Mouse (Mus musculus): ENCODE measurements at regions not wholly inside any gene's neighbourhood (a gene's known extent, or its start where the extent isn't known, plus 50 kb on each side); places are given as distances from the start of the nearest gene placed in this dataset.

DNA sequence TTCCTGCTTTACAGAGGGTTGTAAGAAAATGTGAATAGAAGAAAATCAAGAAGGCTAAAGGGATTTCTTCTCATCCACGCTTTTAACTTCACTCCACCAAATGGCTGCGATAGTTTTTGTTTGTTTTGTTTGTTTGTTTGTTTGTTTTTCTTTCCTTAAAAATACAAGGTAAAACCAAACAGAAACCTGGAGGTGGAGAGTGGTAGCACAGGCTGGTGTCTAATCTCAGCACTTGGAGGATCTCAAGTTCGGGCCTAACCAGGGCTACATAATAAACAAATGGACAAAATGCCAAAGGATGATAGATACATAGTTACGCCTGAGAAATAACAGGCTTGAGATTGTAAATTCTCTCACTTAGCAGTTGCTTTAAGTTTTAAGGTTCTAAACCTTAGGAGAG, 50.8 kb upstream of the Mboat1 start:
- in situ Hi-C loops (cut with MboI, MseI) = loop anchor here (5.0 to 25.0 kb wide), 3 partner anchors 38 to 452 kb away; partner anchors contain the start of gene Uqcrfs1

DNA sequence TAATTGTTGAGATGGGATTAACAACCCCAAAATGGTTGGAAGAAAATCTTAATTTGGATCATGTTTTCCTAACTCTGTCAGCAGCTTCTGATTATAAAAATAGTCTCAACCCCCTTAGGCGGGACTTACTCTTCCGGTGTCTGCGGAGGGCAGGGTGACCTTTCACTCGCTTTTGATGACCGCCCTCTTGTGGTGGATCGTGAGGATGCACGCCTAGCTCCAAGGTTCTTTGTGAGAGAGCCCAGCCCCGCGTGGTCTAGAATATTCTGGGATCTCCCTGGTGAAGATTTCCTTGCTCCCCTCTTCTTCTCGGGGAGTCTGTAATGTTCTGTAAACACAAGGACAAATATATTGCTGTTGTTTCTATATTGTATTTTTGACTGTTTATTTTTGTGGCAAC, 51.3 kb upstream of the Mboat1 start:
- in situ Hi-C loops (cut with MboI, MseI) = loop anchor here (5.0 to 25.0 kb wide), 3 partner anchors 38 to 452 kb away; partner anchors contain the start of gene Uqcrfs1

DNA sequence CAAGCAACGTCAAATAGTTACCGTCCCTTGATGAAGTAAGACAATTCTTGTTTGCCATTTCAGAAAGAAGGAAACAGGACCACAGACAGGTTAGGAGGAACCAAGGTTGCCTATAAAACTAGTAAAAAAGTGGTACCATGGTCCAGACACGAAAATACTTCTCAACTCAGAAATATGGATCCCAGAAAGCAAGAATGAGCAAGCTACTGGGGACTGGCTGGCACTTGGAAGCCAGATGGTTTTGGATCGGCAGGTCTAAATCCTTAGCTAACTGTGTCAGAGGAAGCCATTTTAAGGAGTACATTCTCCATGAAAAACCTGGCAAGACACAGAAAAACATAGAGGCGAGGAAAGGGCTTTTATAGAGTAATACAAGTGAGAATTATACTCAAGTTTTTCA, 51.9 kb upstream of the Mboat1 start:
- in situ Hi-C loops (cut with MboI, MseI) = loop anchor here (5.0 to 25.0 kb wide), 3 partner anchors 97 to 453 kb away; partner anchors contain the start of genes E2f3 and Uqcrfs1

DNA sequence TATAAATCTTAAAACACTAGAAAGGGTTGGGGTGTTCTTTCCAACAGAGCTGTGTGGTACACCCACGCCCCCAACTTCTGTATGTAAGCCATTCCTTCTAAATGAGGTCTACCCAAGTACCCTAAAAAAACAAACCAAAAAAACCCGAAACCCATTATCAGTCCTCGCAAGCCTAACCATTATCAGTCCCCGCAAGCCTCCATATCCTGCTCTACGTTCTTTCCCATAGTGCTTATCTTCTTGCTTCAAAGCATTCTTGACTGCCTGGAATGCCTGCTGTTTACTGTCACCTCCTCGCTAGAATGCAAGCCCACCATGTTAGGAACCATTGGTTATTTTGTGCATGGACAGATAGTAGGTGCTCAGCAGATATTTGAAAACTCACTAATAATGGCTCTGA, 52.3 kb upstream of the Mboat1 start:
- in situ Hi-C loops (cut with MboI, MseI) = loop anchor here (5.0 to 25.0 kb wide), 3 partner anchors 97 to 453 kb away; partner anchors contain the start of genes E2f3 and Uqcrfs1

DNA sequence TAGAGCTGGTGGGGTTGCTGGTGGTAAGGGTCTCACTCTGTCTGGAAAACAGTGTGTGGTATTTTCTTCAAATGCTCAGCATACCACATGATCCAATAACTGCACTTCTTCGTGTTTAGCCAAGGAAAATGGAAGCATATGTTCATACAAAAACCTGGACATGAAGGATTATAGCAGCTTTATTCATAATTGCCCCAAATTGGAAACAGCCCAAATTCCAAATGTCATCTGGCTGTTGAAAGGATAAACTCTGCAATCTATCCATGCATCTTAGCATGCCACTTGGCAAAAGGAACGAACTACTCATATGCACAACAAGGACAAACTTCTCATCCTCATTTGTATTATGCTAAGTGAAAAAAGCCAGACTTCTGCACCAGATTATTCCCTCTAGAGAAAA, 53.5 kb upstream of the Mboat1 start:
- in situ Hi-C loops (cut with MboI, MseI) = loop anchor here (5.0 to 25.0 kb wide), 3 partner anchors 95 to 455 kb away; partner anchors contain the start of genes E2f3 and Uqcrfs1

DNA sequence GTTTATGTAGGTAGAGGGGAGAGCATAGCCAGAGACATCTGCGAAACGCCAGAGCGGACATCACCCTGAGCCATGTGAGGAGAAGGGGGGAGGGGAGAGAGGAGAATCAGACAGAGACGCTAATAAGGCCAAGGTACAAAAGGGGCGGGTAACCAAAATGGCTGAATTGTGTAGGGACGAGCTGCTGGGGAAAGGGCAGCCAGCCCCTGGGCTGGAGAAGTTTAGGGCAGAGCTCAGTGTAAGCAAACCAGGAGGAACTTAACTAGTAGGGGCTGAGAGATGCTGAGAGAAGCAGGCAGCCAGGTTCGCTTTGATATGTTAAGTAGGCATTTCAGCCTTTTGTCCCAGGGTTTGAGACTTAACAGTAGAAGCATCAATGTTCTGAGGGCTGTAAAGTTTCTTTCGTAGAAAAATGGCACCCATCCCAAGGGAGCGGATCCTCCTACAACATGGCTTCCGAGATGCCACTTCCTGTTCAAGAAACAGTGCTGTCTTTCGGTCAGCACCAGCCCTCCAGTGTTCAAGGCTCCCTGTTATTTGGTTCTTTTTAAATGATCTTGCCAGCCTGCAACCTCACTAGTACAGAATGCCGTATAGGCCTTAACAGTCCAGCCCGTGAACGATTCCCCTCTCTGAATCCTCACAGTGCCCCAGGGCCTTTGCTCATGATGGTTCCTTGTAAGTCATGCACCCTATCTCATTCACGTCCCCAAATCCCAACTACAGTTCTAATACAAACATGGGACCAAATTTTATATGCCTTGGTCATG, 55.4 kb upstream of the Mboat1 start:
- in situ Hi-C loops (cut with MboI, MseI) = loop anchor here (5.0 to 25.0 kb wide), 3 partner anchors 94 to 456 kb away; partner anchors contain the start of genes E2f3 and Uqcrfs1

DNA sequence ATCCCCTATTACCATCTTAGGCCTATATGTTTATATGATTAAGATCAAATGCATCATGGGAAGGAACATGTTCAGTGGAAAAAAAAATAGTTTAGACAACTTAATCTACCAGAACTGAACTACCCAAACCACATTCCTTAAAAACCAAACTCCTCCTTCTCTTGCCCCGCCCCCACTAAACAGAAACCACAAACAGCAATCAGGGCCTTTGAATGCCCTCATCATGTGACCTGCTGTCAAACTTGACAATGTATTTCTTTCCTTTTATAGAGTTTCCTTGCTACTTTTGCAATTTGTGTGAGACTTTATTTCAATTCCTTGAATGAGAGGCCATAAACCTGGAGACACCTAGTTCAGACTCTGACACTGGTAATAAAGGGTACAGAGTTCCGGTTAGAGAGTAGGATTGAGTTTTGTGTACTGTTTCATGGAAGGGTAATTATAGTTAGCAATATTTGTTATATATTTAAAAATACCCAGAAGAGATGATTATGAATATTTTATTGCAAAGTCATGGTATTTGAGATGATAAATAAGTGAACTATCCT, 61.7 kb upstream of the Mboat1 start:
- in situ Hi-C loops (cut with MboI, MseI) = loop anchor here (25.0 kb wide), 1 partner anchor 463 kb away; the partner anchor contains the start of gene Uqcrfs1

DNA sequence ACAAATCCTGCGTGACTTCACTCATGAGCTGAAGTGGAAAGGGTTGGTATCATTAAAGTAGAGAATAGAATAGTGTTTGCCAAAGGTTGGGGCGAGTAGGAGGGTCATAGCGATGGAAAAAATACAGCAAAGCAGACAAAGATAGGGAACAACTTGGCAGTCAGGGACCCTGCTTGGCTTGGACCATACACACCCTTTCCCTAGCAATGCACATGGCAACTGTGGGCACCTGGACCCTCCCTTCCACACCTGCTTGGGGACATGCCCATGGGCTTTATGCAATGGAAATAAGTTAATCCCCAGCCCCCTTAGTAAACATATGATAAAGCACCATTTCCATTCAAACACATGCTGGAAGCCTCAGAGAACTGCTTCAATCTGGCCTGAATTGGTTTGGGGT, 62.2 kb upstream of the Mboat1 start:
- in situ Hi-C loops (cut with MboI, MseI) = no loop called here

DNA sequence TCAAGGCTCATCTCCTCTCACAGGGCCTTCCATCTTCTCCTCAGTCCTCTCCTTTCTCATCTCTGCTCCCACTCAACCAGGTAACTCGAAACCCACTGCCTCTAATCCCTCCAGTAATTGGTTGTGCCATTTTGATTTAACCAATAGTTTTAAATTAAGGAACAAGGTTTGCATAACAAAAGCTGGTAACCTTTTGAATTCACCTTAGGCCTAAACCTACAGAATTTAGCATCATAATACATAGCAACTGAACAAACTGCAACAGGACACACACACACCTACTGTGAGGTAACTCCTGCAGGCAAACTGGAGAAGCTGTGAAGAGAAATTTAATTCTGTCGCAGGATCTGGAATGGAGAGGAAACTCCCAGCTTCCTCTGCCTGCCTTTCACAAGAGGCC, 66.9 kb upstream of the Mboat1 start:
- in situ Hi-C loops (cut with MboI, MseI) = no loop called here

DNA sequence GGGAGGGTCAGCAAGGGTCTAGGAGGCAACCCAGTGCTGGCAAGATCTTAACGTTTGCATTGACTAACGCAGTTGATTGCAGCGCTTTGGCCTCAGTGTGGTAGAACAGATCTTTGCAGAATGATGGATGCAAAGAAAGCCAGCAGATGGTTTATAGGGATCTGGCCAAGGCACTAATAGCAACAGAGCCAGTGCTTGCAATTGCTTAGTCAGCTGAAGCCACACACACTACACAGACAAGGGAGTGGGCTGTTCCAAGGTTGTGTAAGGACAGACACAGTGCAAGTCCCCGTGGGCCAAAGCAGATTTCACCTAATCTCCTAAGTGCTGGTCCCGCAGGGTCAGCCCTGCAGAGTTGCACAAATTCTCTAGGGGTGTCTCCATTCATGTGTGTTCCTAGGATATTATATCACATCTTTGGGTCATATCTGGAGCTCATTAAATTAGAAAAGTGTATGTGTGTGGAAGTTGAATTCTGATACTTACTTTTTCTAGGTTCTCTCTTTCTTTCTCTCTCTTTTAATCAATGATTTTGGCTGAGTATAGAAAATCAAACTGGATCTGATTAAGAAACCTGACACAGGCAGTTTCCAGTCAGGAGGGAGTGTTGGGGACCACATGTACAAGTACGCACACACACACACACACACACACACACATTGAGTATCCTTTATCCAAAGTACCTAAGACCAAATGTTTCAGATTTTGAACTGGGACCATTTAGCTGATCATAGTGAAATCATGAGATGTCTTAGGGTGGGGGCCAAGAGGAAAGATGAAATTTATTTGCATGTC, 68.5 kb upstream of the Mboat1 start:
- in situ Hi-C loops (cut with MboI, MseI) = no loop called here

DNA sequence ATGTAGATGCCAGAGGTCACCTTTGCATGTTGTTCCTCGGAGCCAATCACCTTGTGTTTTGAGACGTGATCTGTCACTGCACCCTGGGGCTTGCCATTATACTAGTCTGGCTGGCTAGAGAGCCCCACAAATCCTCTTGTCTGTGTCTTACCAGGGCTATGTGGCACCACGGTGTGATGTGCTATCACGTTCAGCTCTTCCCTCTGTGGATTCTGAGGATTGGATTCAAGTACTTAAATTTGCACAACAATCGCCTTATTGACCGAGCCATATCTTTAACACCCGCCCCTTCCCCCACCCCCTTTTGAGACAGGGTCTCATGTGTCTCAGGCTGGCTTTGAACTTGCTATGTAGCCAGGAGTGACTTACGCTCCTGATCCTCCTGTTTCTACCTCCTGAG, 70.8 kb upstream of the Mboat1 start:
- in situ Hi-C loops (cut with MboI, MseI) = no loop called here

DNA sequence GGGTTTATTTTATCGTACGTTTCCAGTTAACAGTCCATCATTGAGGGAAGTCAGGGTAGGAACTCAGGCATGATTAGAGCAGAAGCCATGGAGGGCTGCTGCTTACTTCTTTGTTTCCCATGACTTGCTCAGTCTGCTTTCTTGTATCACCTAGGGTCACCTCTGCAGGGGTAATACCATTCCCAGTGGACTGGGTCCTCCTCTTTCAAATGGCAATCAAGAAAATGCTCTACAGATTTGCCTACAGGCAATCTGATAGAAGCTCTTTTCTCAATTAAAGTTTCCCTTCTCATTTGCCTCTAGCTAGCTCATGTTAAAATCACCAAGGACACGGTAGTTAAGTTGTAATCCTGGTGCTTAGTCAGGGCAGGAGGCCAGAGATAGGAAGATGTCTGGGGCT, 72.5 kb upstream of the Mboat1 start:
- in situ Hi-C loops (cut with MboI, MseI) = no loop called here

DNA sequence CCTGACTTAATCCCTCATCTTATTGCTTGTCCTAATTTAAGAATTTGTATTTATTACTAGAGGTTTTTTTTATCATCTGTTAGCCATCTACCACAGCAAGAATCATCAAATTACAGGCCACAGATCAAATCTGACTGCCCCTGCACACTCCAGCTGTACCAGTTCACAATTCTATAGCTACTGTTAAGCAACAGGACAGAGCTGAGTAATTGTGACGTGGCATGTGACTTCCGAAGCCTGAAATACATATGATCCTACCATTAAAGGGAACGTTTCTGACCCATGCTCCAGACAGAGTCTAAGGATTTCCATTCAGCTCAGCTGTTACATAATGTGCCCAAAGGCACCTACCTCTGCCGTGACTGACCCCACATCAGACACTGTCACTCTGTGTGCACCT, 74.0 kb upstream of the Mboat1 start:
- in situ Hi-C loops (cut with MboI, MseI) = no loop called here

DNA sequence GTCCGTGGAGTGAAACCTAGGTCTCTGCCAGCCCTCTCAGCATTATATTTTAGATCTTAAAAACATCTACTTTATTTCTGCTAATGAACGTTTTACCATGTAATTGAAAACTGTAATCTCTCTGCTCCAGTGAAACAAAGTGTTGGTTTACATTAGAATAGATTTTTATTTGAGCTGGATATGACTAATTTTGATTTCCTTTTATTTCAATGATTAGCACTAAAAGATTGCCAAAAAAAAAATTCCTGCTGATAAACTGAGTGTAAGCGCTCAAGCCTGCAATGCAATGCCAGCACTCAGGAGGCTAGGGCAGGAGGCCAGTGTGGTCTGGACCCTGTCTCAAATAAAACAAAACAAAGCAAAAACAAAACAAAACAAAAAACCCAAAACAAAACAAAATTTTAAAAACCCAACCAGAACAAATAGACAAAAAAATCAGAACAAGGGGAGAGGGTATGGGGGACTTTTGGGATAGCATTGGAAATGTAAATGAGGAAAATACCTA, 69.3 kb upstream of the E2f3 start:
- in situ Hi-C loops (cut with MboI, MseI) = no loop called here

DNA sequence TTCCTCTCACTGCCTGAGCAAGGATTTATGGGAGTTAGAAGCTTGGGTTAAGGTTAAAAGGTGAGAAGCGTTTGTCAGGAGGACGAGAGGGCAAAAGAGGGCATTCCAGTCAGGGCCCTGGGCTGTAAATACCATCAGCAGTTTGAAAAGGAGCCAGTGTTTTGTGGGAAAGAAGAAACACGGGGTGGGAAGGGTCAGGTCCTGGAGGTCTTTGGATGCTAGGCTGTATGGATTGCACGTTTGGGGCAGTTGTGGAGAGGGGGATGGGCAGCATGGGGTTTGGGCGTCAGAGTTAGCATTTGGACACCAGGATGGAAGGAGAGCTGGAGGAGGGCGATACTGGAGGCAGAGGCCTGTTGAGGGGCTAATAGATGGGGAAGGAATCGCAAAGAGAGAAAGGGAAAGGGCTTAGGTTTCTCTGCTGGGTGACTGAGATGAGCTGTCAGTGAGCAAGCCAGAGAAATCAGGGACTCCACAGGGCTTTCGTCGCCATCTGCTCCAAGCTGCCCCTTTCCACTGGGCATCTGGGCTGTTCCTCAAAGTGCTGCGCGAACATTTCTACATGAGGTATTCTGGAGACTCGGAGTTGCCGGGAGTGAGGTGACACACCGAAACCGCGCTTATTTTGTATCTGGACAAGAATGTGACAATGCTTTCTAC, 66.2 kb upstream of the E2f3 start:
- in situ Hi-C loops (cut with MboI, MseI) = no loop called here

DNA sequence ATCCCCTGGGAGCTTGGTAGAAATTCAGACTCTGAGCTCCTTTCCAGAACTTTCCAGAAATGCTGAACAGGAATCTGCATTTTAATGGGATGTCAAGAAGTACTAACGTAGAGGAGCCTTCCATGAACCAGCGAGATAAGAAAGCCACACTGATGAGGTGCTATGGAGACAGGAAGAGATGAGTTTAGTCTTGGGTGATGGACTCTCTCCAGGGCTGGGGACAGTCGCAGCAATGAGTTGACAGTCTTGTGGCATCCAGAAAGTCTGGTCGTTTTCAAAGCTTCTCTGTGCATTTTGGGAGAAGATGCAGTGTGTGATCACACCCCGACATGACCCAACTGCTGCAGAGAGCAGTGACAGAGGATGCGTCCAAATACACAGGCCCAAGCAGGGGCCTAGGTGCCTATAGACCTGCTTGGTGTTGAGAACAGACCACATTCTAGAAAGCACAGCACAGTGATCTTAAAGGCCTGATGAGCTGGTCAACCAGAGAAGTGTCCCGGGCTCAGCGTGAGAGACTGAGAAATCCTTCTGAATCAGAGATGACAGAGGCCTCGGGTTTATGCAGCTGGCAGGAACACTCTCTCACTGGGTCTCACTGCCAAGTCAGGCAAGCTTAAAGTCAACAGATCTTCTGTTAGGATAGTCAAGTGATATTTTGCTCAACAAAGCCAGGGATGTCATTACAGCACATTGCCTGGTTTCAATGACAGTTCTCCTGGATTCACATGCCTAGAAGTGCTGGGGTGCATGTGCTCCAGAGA, 65.1 kb upstream of the E2f3 start:
- in situ Hi-C loops (cut with MboI, MseI) = no loop called here

DNA sequence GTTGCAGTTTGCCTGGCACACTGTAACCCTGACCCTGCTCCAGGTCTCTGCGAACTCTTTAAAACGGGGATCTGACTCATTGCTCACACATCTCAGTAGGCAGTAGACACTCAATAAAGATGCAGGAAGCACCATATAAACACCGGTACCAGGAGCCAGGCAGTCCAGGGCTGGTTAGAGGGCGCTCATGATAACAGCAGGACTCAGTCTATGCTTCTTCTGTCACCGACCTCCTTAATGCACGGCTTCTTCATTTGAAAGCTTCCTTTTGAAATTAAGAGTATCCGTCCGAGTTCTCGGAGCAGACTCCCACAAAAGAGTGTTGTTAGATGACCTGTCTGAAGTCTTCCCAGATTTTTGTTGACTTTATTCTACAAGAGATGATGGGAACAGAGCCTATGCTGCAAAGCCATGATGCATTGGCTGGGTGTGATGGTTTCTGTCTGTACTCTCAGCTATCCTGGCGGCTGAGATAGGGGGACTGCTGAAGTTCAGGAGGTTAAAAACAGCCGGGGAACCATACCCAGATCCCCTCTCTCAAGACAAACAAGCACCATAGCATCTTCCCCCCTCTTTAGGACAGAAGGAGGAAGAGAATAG, 62.5 kb upstream of the E2f3 start:
- in situ Hi-C loops (cut with MboI, MseI) = loop anchor here (5.0 kb wide), 1 partner anchor 39 kb away; no protein-coding TSS in a partner anchor

DNA sequence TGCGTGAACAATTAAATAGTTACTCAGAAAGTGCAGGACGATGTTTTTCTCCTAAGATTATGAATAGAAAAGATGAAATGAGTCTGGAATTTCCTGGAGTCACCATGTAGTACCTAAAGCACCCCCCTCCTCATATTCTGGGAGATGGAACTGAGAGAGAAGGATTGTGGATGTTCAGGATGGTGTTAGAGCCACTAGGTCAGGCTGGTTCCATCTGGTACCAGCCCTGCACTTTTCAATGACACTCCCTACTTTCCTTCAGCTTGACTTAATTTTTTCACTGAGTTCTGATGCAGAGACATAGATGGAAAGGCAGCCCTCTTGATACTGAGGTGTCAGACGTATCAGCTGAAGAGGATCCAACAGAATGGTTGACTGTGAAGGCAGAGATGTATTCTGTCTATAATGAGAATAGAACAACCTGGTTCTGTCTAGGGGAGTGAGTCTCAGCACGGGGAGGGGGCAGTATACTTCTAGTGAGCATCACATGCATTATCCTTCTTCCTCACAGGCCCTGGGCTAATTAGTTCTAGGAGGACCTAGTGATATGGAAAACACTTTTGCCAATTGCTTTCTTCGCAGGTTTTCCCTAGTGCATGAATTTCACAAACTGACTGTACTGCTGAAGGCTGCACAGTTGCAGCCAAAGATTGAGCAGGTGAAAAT, 60.8 kb upstream of the E2f3 start:
- in situ Hi-C loops (cut with MboI, MseI) = loop anchor here (5.0 kb wide), 1 partner anchor 41 kb away; no protein-coding TSS in a partner anchor

DNA sequence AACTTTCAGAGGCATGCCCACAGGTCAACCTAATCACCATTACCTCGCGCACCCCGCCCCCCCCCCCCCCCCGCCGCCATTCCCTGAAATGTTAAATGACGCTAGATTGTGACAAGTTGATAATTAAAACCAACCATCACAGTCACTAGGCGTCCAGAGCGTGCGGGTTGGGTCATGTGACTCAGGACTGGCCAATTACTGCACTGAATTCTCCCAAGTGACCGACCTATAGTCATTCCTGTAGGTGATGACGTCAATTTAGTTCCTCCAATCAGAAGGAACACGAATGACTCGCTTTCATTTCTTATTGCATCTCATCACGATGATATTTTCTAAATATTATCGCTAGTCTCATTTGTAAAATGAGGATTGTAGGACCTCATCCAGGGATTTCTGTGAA, 60.2 kb upstream of the E2f3 start:
- in situ Hi-C loops (cut with MboI, MseI) = loop anchor here (5.0 kb wide), 1 partner anchor 41 kb away; no protein-coding TSS in a partner anchor

All from T-helper 2 cell (primary cell).